Mouse (Mus musculus) megakaryocyte, embryonic 14.5 days (primary cell): Measurements from ENCODE around the gene Gm973.

Experiments
- FLI1 ChIP-seq: IDR thresholded peaks from 2 replicates; pipeline ENCODE4 v1.6.1; 2012; ENCODE audit warnings: low read length, inconsistent platforms, mixed read lengths
- GATA1 ChIP-seq: IDR thresholded peaks from 3 replicates; pipeline ENCODE4 v1.6.1; 2012; ENCODE audit warnings: mixed read lengths, low read length, inconsistent platforms, borderline replicate concordance

GRCm38 (mm10) chr1:59481456-59482291 is 34.4 kb upstream of the Gm973 start:
- TF ChIP-seq GATA1 (no peak), FLI1 (no peak)
